Mouse (Mus musculus) gastrocnemius, postnatal 25 days (tissue): Measurements from ENCODE around the gene Sema3g. TPM values are rescaled to one million over a fixed set of nuclear protein-coding genes. Genes with fewer than 3 reads are reported as not detected.

Source experiments
- DNase-seq: peaks from one replicate; pipeline ENCODE4 v3.0.0; 2022
- total RNA-seq, 2 experiments: library from RNA; stranded (reverse); gene quantifications; 1 replicate in 1 of 2; 2 replicates in 1 of 2; pipeline ENCODE4 v1.2.3; 2021

Sema3g gene
- total RNA-seq, 2 experiments from 2014 or later: 6.0 to 6.1 TPM

DNA sequence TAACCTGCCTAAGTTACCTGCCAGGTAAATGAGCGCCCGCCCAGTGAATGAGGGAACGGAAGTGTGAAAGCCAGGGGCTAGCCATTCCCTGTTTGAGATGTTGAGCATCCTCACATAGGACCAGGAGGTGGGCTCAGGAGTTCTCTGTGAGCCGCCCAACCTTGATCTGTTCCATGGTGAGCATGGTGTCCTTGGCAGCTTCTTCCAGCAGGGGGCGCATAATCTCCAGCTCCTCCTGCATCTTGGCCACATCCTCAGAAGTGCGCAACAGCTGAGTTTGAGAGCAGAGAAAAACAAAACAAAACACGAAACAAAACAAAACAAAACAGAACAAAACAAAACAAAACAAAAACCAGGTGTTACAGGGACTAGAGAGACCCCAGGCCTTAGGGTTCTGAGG is 54.5 kb downstream of the Sema3g start:
- DNase-seq: peak; percentile 45

Other genes with a start within 250 kb of the Sema3g start
- gene Glt8d1, start 216.5 kb upstream of the Sema3g start, total RNA-seq: 10 to 100 TPM; 11.5 to 13.7 TPM
- gene Spcs1, start 216.2 kb upstream of the Sema3g start, total RNA-seq: 100 to 1,000 TPM; 120 to 128 TPM
- gene Pbrm1, start 198.7 kb upstream of the Sema3g start, total RNA-seq: 10 to 100 TPM; 39.4 to 46.2 TPM
- 10 to 100 TPM; 23.7 to 27.3 TPM for gene Gnl3, start 198.7 kb upstream of the Sema3g start, total RNA-seq
- 10 to 100 TPM; 37.6 to 43.8 TPM for gene Smim4, start 88.9 kb upstream of the Sema3g start, total RNA-seq
- gene Nt5dc2, start 86.8 kb upstream of the Sema3g start, total RNA-seq: 1 to 10 TPM; 2.6 to 4.1 TPM
- gene Stab1, start 49.2 kb upstream of the Sema3g start, total RNA-seq: 10 to 100 TPM; 15.8 to 26.6 TPM
- 100 to 1,000 TPM; 137 to 627 TPM for gene Tnnc1, start 9.5 kb upstream of the Sema3g start, total RNA-seq
- 10 to 100 TPM; 63.7 to 67.7 TPM for gene Nisch, start 914 bp upstream of the Sema3g start, total RNA-seq
- gene Phf7, start 33.5 kb downstream of the Sema3g start, total RNA-seq: 1 to 10 TPM; 5.2 to 6.3 TPM
- 10 to 100 TPM; 41.2 to 43.0 TPM for gene Bap1, start 33.6 kb downstream of the Sema3g start, total RNA-seq
- gene Dnah1, start 106.0 kb downstream of the Sema3g start, total RNA-seq: under 1 TPM; 0.16 to 0.18 TPM
- 10 to 100 TPM; 28.4 to 29.3 TPM for gene Capn7, start 118.8 kb downstream of the Sema3g start, total RNA-seq
- 10 to 100 TPM; 33.9 to 46.8 TPM for gene Sh3bp5, start 218.2 kb downstream of the Sema3g start, total RNA-seq